Mouse (Mus musculus) left cerebral cortex, adult 2 months (tissue): Measurements from ENCODE around the gene Tmem238. TPM values are rescaled to one million over a fixed set of nuclear protein-coding genes. Genes with fewer than 3 reads are reported as not detected.
"Not testable (repeated sequence)": the region's sequence is repeated elsewhere in the genome, so short reads cannot be mapped to it uniquely, and the experiment has no call there.

Experiments
- DNase-seq, 2 experiments: peaks; one replicate each; pipeline ENCODE4 v3.0.0; 2021 to 2022; ENCODE audit warnings: low spot score in 2 of 2, mixed read lengths in 1 of 2; ENCODE audit errors: extremely low spot score in 1 of 2
- H3K27ac ChIP-seq: fragments of 200-600 bp; 2 replicates; pipeline ENCODE4 v1.8.1; 2022
- H3K4me3 ChIP-seq: fragments of 200-600 bp; 2 replicates; pipeline ENCODE4 v1.8.1; 2022
- CTCF ChIP-seq: fragments of 200-600 bp; IDR thresholded peaks from 2 replicates; pipeline ENCODE4 v1.8.1; 2022; ENCODE audit warnings: antibody characterized with exemption, mild to moderate bottlenecking, moderate library complexity
- intact Hi-C: fragments of 180-260 bp; cut with DNase I; formaldehyde crosslinking; loops from one replicate; pipeline ENCODE4 v1.15.1; 2025
- long read RNA-seq, 2 experiments: library from polyadenylated mRNA; stranded (forward); transcript quantifications; one replicate each; pipeline ENCODE4 v2.0.0; 2021; ENCODE audit warnings: borderline mapping rate in 2 of 2
- total RNA-seq, 2 experiments: library from RNA; stranded (reverse); gene quantifications; 2 replicates each; pipeline ENCODE4 v1.2.3; 2021

The Tmem238 gene
- 1 to 10 TPM; 2.5 to 4.0 TPM for total RNA-seq
- long read RNA-seq, experiment 1, partial matches to known transcripts, result 0 of 1 reads
- long read RNA-seq, experiment 1, other reads (novel, unspliced or antisense), result 0 of 1 reads
- long read RNA-seq, experiment 2, partial matches to known transcripts, result 0 of 5 reads
- long read RNA-seq, experiment 2, other reads (novel, unspliced or antisense), result 2 of 5 reads

- Histone ChIP-seq H3K4me3 (peak within 1 kb of the TSS; percentile 69), H3K27ac (peak within 1 kb of the TSS; percentile 66)
- intact Hi-C loops, result no loop called here
- DNase-seq, result peak in 1 of 2 experiments; percentile 42
- TF ChIP-seq CTCF, result no peak
Observed at GRCm38 (mm10) chr7:4789436-4789935, at the start of gene Tmem238. Gene Tmem238 (minus strand): TSS chr7:4789656.

GRCm38 (mm10) chr7:4837639-4838038 is 48.2 kb upstream of the Tmem238 start:
- DNase-seq, result no peak
- Histone ChIP-seq H3K27ac (no peak overlapping the region), H3K4me3 (no peak overlapping the region)
- intact Hi-C loops, result no loop called here
- no peak for TF ChIP-seq CTCF

GRCm38 (mm10) chr7:4836351-4836792 is 46.9 kb upstream of the Tmem238 start:
- intact Hi-C loops, result no loop called here
- H3K27ac ChIP-seq, result no peak overlapping the region
- peak overlapping the region; percentile 48 for H3K4me3 ChIP-seq
- peak; percentile 56 to 61 for DNase-seq
- peak; percentile 58 for TF ChIP-seq CTCF

GRCm38 (mm10) chr7:4835631-4836327 is 46.3 kb upstream of the Tmem238 start:
- DNase-seq, result no peak
- H3K27ac ChIP-seq, result no peak overlapping the region
- no peak for TF ChIP-seq CTCF
- intact Hi-C loops, result no loop called here
- H3K4me3 ChIP-seq, result peak overlapping the region; percentile 48

- TF ChIP-seq CTCF, result no peak
- no peak overlapping the region for H3K4me3 ChIP-seq
- intact Hi-C loops, result no loop called here
Observed at GRCm38 (mm10) chr7:4830476-4830875, 41.0 kb upstream of the Tmem238 start.

GRCm38 (mm10) chr7:4825365-4825764 is 35.9 kb upstream of the Tmem238 start:
- DNase-seq, result no peak
- no peak for TF ChIP-seq CTCF
- Histone ChIP-seq H3K4me3 (no peak overlapping the region), H3K27ac (no peak overlapping the region)
- intact Hi-C loops, result no loop called here

More at GRCm38 (mm10) chr7:4830476-4830875, 41.0 kb upstream of the Tmem238 start:
- DNase-seq, result no peak
- no peak overlapping the region for H3K27ac ChIP-seq

- H3K4me3 ChIP-seq, result no peak overlapping the region
- H3K27ac ChIP-seq, result peak overlapping the region; percentile 53; the same call in 1 of the 2 replicates
- TF ChIP-seq CTCF, result no peak
- no peak for DNase-seq
- intact Hi-C loops, result no loop called here
Observed at GRCm38 (mm10) chr7:4822162-4822907, 32.9 kb upstream of the Tmem238 start.

GRCm38 (mm10) chr7:4821690-4822089 is 32.2 kb upstream of the Tmem238 start:
- DNase-seq, result no peak
- Histone ChIP-seq H3K4me3 (no peak overlapping the region), H3K27ac (peak overlapping the region; percentile 55; the same call in 1 of the 2 replicates)
- intact Hi-C loops, result no loop called here
- TF ChIP-seq CTCF, result no peak

- intact Hi-C loops, result not testable (repeated sequence)
Observed at GRCm38 (mm10) chr7:4820925-4821324, 31.5 kb upstream of the Tmem238 start.

GRCm38 (mm10) chr7:4816559-4816958 is 27.1 kb upstream of the Tmem238 start:
- Histone ChIP-seq H3K27ac (no peak overlapping the region), H3K4me3 (no peak overlapping the region)
- no peak for TF ChIP-seq CTCF
- intact Hi-C loops, result no loop called here
- no peak for DNase-seq

More at GRCm38 (mm10) chr7:4820925-4821324, 31.5 kb upstream of the Tmem238 start:
- H3K4me3 ChIP-seq, DNase-seq, H3K27ac ChIP-seq: not testable (repeated sequence)

GRCm38 (mm10) chr7:4813105-4813791 is 23.8 kb upstream of the Tmem238 start:
- no peak for TF ChIP-seq CTCF
- intact Hi-C loops, result loop anchor here (5.0 kb wide), 1 partner anchor 104 kb away; the partner anchor contains the start of gene Zfp628
- Histone ChIP-seq H3K27ac (peak overlapping the region; percentile 86), H3K4me3 (peak overlapping the region; percentile 96)
- DNase-seq, result no peak
